Mouse (Mus musculus) megakaryocyte progenitor cell, adult 5-6 weeks (primary cell): ENCODE measurements around the gene Cort. TPM values are rescaled to one million over a fixed set of nuclear protein-coding genes. Genes with fewer than 3 reads are reported as not detected.
"Not testable (repeated sequence)": the region's sequence is repeated elsewhere in the genome, so short reads cannot be mapped to it uniquely, and the experiment has no call there.

Experiments used
- ATAC-seq: replicated peaks from 2 replicates; pipeline ENCODE4 v1.8.0; 2016; ENCODE audit warnings: mild to moderate bottlenecking, moderate TSS enrichment, inconsistent platforms; ENCODE audit not compliant: poor library complexity
- total RNA-seq, 2 experiments: library from RNA; stranded (forward) in 1 of 2; stranded (reverse) in 1 of 2; fragments of 157-497, 149-512 nt in 1 of 2; fragments of 200-1000 nt in 1 of 2; gene quantifications; 2 replicates each; pipeline versions ENCODE4 v1.2.3 to v1.2.4; 2015 to 2017

Cort gene
- total RNA-seq (2015) (0.72 TPM in 1 of 2 replicates, not detected in the other), total RNA-seq (2017) (1.4 TPM in 1 of 2 replicates, not detected in the other)

GRCm38 (mm10) chr4:149126663-149127062, at the start of gene Cort:
Gene Cort (minus strand): TSS chr4:149126763.
- ATAC-seq: no peak

GRCm38 (mm10) chr4:149173661-149174060, 47.1 kb upstream of the Cort start:
- peak; percentile 67 for ATAC-seq

- no peak for ATAC-seq
Observed at GRCm38 (mm10) chr4:149172666-149173065, 46.1 kb upstream of the Cort start.

GRCm38 (mm10) chr4:149172083-149172482, 45.5 kb upstream of the Cort start:
- no peak for ATAC-seq

- ATAC-seq: peak; percentile 47
Observed at GRCm38 (mm10) chr4:149171581-149171981, 45.0 kb upstream of the Cort start.

- ATAC-seq: peak; percentile 27
Observed at GRCm38 (mm10) chr4:149170394-149170931, 43.9 kb upstream of the Cort start.

GRCm38 (mm10) chr4:149169926-149170325, 43.4 kb upstream of the Cort start:
- not testable (repeated sequence) for ATAC-seq

- no peak for ATAC-seq
Observed at GRCm38 (mm10) chr4:149168016-149168415, 41.5 kb upstream of the Cort start.

GRCm38 (mm10) chr4:149166957-149167611, 40.5 kb upstream of the Cort start:
- peak; percentile 18 for ATAC-seq

GRCm38 (mm10) chr4:149166215-149166946, 39.8 kb upstream of the Cort start, which contains the start of gene Pgd:
Gene Pgd (minus strand): TSS chr4:149166771.
- peak; percentile 85 for ATAC-seq

GRCm38 (mm10) chr4:149164150-149164549, 37.6 kb upstream of the Cort start:
- no peak for ATAC-seq

- no peak for ATAC-seq
Observed at GRCm38 (mm10) chr4:149163196-149163595, 36.6 kb upstream of the Cort start.

GRCm38 (mm10) chr4:149161166-149161565, 34.6 kb upstream of the Cort start:
- ATAC-seq: 0 out of 2 replicates have a peak, but pooled peaks have one; percentile 30

GRCm38 (mm10) chr4:149159891-149160290, 33.3 kb upstream of the Cort start:
- ATAC-seq: no peak

GRCm38 (mm10) chr4:149159203-149159602, 32.6 kb upstream of the Cort start:
- ATAC-seq: no peak

- ATAC-seq: no peak
Observed at GRCm38 (mm10) chr4:149157415-149157973, 30.9 kb upstream of the Cort start.

GRCm38 (mm10) chr4:149155711-149156110, 29.1 kb upstream of the Cort start:
- peak; percentile 93 for ATAC-seq

GRCm38 (mm10) chr4:149154859-149155258, 28.3 kb upstream of the Cort start:
- no peak for ATAC-seq

GRCm38 (mm10) chr4:149150721-149151120, 24.2 kb upstream of the Cort start:
- no peak for ATAC-seq

- no peak for ATAC-seq
Observed at GRCm38 (mm10) chr4:149150256-149150655, 23.7 kb upstream of the Cort start.

- ATAC-seq: no peak
Observed at GRCm38 (mm10) chr4:149149611-149150010, 23.0 kb upstream of the Cort start.

GRCm38 (mm10) chr4:149149196-149149595, 22.6 kb upstream of the Cort start:
- no peak for ATAC-seq
